Mouse (Mus musculus): Measurements from ENCODE around the gene Kif11. TPM values are rescaled to one million over a fixed set of nuclear protein-coding genes. Genes with fewer than 3 reads are reported as not detected.

Kif11 gene
- polyA plus RNA-seq, 1 experiment from 2014 or later, result 73.5 TPM

DNA sequence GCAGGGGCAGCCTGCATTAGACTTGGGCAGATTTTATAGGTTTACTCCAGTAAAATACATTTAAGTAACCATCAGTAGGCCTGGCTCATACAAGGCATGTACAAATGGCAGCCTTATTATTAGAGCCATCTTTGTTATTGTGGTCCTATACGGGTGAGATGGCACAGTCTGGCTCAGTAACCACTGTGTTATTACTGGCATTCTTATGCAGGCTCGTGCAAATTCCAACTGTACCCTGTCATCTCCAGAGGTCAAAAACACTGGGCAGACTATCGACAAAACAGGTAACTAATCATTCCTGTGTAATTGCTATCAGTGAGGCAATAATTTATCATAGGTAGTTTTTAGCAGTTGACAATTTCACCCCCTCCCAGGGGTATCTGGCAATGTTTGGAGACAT is 29.9 kb upstream of the Kif11 start:
- Histone ChIP-seq H3K27ac (ENCODE audit: low read depth, low read length) (no peak overlapping the region), H3K36me3 (ENCODE audit: control insufficient read depth, insufficient read depth, low read length) (no peaks in the 10 kb centered on the region), H3K27me3 (ENCODE audit: control insufficient read depth, insufficient read depth, low read length) (no peaks in the 10 kb centered on the region), H3K4me1 (replicated peaks; ENCODE audit: control insufficient read depth, insufficient read depth, low read length) (no peaks in the 10 kb centered on the region), H3K4me3 (ENCODE audit: low read depth, low read length) (no peak overlapping the region), H3K9ac (ENCODE audit: low read depth, low read length) (no peak overlapping the region), H3K4me2 (replicated peaks; ENCODE audit: low read depth, low read length) (no peak overlapping the region), H3K9me3 (ENCODE audit: control insufficient read depth, low read length) (no peaks in the 10 kb centered on the region)
- ATAC-seq (ENCODE audit: low FRiP score), result no peak
- WGBS, result 86% methylated on average over 3 of the region's 3 CpGs
- no peak for DNase-seq (ENCODE audit: low spot score)

DNA sequence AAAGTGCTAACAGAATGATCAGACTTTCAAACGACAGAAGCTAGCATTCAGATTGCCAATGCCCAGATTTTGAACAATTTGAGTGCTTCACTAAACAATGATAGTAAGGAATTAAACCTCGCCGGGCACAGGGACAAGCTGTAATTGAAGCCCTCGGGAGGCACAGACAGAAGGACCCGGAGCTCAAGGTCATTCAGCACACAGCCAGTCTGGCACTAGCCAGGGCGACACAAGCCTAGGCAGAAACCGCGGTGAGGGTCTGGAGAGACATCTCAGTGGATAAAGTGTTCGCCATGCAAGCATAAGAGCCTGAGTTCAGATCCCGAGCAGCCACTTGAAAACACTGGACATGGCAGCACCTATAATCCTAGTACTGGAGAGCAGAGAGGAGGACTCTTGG is 27.9 kb upstream of the Kif11 start:
- no peak overlapping the region for H3K4me2 ChIP-seq (replicated peaks; ENCODE audit: low read depth, low read length)
- 92% methylated on average over 10 of the region's 10 CpGs for whole genome bisulfite sequencing
- no peaks in the 10 kb centered on the region for H3K4me1 ChIP-seq (replicated peaks; ENCODE audit: control insufficient read depth, insufficient read depth, low read length)
- H3K9me3 ChIP-seq (ENCODE audit: control insufficient read depth, low read length), result no peaks in the 10 kb centered on the region
- ATAC-seq (ENCODE audit: low FRiP score) (no peak), DNase-seq (ENCODE audit: low spot score) (no peak)
- H3K4me3 ChIP-seq (ENCODE audit: low read depth, low read length), result no peak overlapping the region
- no peaks in the 10 kb centered on the region for H3K36me3 ChIP-seq (ENCODE audit: control insufficient read depth, insufficient read depth, low read length)
- H3K9ac ChIP-seq (ENCODE audit: low read depth, low read length), result no peak overlapping the region
- H3K27me3 ChIP-seq (ENCODE audit: control insufficient read depth, insufficient read depth, low read length), result no peaks in the 10 kb centered on the region
- H3K27ac ChIP-seq (ENCODE audit: low read depth, low read length), result no peak overlapping the region

DNA sequence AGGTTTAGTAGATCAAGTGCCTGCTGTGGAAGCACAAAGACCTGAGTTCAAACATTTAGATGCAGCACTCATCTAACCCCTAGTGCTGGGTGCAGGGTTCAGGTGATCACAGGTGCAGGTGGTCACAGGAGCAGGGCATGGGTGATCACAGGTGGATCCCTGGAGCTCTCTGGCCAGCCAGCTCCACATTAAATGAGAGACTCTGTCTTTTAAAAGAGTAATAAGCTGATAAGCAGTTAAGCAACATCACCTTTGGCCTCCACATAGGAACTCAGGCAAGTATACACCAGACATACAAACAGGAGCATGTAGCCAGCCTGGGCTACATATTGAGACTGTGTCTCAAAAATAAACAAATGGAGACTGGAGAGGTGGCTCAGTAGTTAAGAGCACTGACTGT is 27.3 kb upstream of the Kif11 start:
- H3K4me3 ChIP-seq (ENCODE audit: low read depth, low read length), result no peak overlapping the region
- H3K27me3 ChIP-seq (ENCODE audit: control insufficient read depth, insufficient read depth, low read length), result no peaks in the 10 kb centered on the region
- H3K4me2 ChIP-seq (replicated peaks; ENCODE audit: low read depth, low read length), result no peak overlapping the region
- H3K9ac ChIP-seq (ENCODE audit: low read depth, low read length), result no peak overlapping the region
- no peaks in the 10 kb centered on the region for H3K4me1 ChIP-seq (replicated peaks; ENCODE audit: control insufficient read depth, insufficient read depth, low read length)
- no peaks in the 10 kb centered on the region for H3K36me3 ChIP-seq (ENCODE audit: control insufficient read depth, insufficient read depth, low read length)
- ATAC-seq (ENCODE audit: low FRiP score), result no peak
- H3K27ac ChIP-seq (ENCODE audit: low read depth, low read length), result no peak overlapping the region
- no peaks in the 10 kb centered on the region for H3K9me3 ChIP-seq (ENCODE audit: control insufficient read depth, low read length)
- no peak for DNase-seq (ENCODE audit: low spot score)

DNA sequence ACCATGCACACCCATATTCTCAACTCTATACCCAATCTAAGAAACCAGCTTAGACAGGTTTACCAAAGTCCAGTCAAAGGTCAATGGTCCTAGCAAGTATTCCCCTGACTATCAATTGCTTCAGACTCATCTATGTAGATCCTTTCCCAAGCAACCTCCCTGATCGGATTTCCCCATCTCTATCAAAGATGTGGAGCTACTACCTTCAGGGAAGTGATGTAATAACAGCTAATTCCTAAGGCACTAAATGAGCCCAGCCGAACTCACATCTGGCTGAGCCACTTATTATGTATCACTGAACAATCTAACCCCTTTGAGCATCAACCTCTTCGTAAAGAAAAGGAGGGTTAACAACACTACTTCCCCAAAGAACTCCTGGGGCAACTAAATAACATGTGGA is 23.4 kb upstream of the Kif11 start:
- DNase-seq (ENCODE audit: low spot score), result no peak

DNA sequence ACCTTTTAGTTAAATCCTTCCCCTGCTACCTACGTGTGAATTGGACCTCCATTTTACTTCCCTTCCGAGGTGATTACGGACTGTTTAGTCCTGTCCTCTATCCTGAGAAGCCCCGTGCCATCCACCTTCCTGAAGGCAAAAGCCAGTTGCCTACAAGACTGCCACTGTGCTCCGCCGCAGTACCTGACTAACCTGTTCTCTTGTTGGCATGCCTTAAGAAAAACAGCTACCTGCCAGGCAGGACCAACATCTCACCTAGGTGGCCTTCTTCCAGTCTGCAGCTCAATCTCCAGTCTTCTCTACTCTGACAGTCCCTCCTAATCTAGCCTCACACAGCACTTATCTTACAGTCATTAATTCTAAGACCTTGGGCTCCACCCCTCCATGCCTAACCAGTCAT is 22.9 kb upstream of the Kif11 start:
- Histone ChIP-seq H3K27me3 (ENCODE audit: control insufficient read depth, insufficient read depth, low read length) (no peaks in the 10 kb centered on the region), H3K4me3 (ENCODE audit: low read depth, low read length) (no peak overlapping the region), H3K9ac (ENCODE audit: low read depth, low read length) (no peak overlapping the region), H3K36me3 (ENCODE audit: control insufficient read depth, insufficient read depth, low read length) (no peaks in the 10 kb centered on the region), H3K9me3 (ENCODE audit: control insufficient read depth, low read length) (no peaks in the 10 kb centered on the region), H3K27ac (ENCODE audit: low read depth, low read length) (no peak overlapping the region), H3K4me2 (replicated peaks; ENCODE audit: low read depth, low read length) (no peak overlapping the region), H3K4me1 (replicated peaks; ENCODE audit: control insufficient read depth, insufficient read depth, low read length) (no peaks in the 10 kb centered on the region)
- no peak for DNase-seq (ENCODE audit: low spot score)
- no peak for ATAC-seq (ENCODE audit: low FRiP score)
- 94% methylated on average over 6 of the region's 6 CpGs for WGBS

More for the DNA sequence above, 23.4 kb upstream of the Kif11 start:
- Histone ChIP-seq H3K27ac (ENCODE audit: low read depth, low read length) (no peak overlapping the region), H3K9ac (ENCODE audit: low read depth, low read length) (no peak overlapping the region), H3K4me3 (ENCODE audit: low read depth, low read length) (no peak overlapping the region), H3K27me3 (ENCODE audit: control insufficient read depth, insufficient read depth, low read length) (no peaks in the 10 kb centered on the region), H3K36me3 (ENCODE audit: control insufficient read depth, insufficient read depth, low read length) (no peaks in the 10 kb centered on the region), H3K4me2 (replicated peaks; ENCODE audit: low read depth, low read length) (no peak overlapping the region), H3K9me3 (ENCODE audit: control insufficient read depth, low read length) (no peaks in the 10 kb centered on the region), H3K4me1 (replicated peaks; ENCODE audit: control insufficient read depth, insufficient read depth, low read length) (no peaks in the 10 kb centered on the region)
- WGBS, result 93% methylated on average over 3 of the region's 3 CpGs
- ATAC-seq (ENCODE audit: low FRiP score), result no peak

DNA sequence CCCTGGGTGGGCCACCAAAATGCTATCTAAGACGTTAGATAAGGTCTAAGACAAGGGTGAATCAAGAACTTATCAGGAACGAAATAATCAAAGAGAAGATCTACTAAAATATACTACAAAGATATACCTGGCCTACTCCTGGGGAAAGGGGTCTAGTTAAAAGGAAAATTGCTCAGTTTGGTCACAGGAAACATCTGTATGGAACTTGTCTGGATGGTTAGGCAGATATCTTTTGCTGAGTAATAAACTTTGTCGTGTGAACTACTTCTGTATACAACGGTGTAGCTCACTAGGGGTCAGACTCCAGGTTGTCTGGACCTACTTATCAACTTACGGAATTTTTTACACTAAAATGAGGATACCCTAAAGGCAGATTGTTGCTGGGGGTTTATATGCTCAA is 16.2 kb upstream of the Kif11 start:
- 81% methylated on average over 5 of the region's 5 CpGs for WGBS
- DNase-seq (ENCODE audit: low spot score) (no peak), ATAC-seq (ENCODE audit: low FRiP score) (no peak)
- Histone ChIP-seq H3K27ac (ENCODE audit: low read depth, low read length) (no peak overlapping the region), H3K4me1 (replicated peaks; ENCODE audit: control insufficient read depth, insufficient read depth, low read length) (no peaks in the 10 kb centered on the region), H3K27me3 (ENCODE audit: control insufficient read depth, insufficient read depth, low read length) (no peaks in the 10 kb centered on the region), H3K9ac (ENCODE audit: low read depth, low read length) (no peak overlapping the region), H3K4me2 (replicated peaks; ENCODE audit: low read depth, low read length) (no peak overlapping the region), H3K9me3 (ENCODE audit: control insufficient read depth, low read length) (no peaks in the 10 kb centered on the region), H3K36me3 (ENCODE audit: control insufficient read depth, insufficient read depth, low read length) (no peaks in the 10 kb centered on the region), H3K4me3 (ENCODE audit: low read depth, low read length) (no peak overlapping the region)

DNA sequence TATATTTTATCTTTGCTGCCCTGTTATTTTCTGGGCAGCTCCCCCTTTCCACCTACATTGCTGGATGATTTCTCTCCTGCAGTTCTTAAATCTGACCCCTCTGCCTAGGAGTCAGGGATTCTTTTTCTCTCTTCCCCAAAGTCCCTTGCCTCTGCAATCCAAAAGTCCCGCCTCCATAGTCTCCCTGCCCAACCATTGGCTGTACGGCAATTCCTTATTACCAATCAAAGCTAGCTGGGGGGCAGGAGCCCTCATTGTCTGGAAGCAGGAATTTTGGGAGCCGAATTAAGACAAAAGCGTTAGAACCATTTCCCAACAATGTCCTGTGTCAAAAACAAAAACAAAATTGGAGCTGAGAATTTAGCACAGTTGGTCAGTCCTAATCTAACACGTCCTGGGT is 13.7 kb upstream of the Kif11 start:
- H3K27ac ChIP-seq (ENCODE audit: low read depth, low read length), result no peak overlapping the region
- no peak overlapping the region for H3K4me2 ChIP-seq (replicated peaks; ENCODE audit: low read depth, low read length)
- DNase-seq (ENCODE audit: low spot score) (peak; percentile 14), ATAC-seq (ENCODE audit: low FRiP score) (no peak)
- H3K9me3 ChIP-seq (ENCODE audit: control insufficient read depth, low read length), result no peaks in the 10 kb centered on the region
- WGBS, result 36% methylated on average over 5 of the region's 5 CpGs
- H3K4me3 ChIP-seq (ENCODE audit: low read depth, low read length), result no peak overlapping the region
- H3K27me3 ChIP-seq (ENCODE audit: control insufficient read depth, insufficient read depth, low read length), result no peaks in the 10 kb centered on the region
- no peak overlapping the region for H3K9ac ChIP-seq (ENCODE audit: low read depth, low read length)
- no peaks in the 10 kb centered on the region for H3K4me1 ChIP-seq (replicated peaks; ENCODE audit: control insufficient read depth, insufficient read depth, low read length)
- no peaks in the 10 kb centered on the region for H3K36me3 ChIP-seq (ENCODE audit: control insufficient read depth, insufficient read depth, low read length)

DNA sequence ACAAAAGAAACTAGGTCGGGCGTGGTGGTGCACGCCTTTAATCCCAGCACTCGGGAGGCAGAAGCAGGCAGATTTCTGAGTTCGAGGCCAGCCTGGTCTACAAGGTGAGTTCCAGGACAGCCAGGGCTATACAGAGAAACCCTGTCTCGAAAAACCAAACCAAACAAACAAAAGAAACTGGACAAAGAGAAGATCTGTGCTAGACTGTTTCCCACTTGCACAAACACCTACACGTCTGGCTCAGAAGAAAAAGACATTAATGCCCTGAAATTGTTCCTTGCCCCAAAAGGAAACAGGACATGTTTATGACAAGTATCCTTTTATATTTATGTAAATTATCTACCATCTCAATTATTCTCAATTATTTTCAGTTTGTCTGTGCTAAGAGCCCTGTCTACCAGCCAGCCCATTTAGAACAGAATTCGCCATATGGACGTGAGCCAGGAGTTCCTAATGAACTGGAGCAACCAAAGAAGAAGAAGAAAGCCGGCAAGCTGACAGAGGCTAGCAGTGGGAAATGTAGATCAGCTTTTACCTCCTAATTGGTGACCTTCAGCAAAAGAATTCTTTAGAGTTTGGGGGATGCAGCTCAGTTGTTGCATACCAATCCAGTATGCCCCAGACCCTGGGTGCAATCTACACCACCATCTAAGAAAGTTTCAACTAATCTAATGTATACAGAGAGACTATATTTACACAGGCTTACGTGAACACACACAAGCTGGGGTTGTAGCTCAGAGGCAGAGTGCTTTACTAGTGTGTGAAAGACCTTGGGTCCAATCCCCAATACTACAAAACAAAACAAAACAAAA is 12.9 kb upstream of the Kif11 start:
- H3K4me1 ChIP-seq (replicated peaks; ENCODE audit: control insufficient read depth, insufficient read depth, low read length), result no peaks in the 10 kb centered on the region
- no peak overlapping the region for H3K9ac ChIP-seq (ENCODE audit: low read depth, low read length)
- ATAC-seq (ENCODE audit: low FRiP score), result no peak
- H3K4me3 ChIP-seq (ENCODE audit: low read depth, low read length), result no peak overlapping the region
- 91% methylated on average over 11 of the region's 11 CpGs for WGBS
- H3K4me2 ChIP-seq (replicated peaks; ENCODE audit: low read depth, low read length), result no peak overlapping the region
- no peaks in the 10 kb centered on the region for H3K27me3 ChIP-seq (ENCODE audit: control insufficient read depth, insufficient read depth, low read length)
- no peaks in the 10 kb centered on the region for H3K9me3 ChIP-seq (ENCODE audit: control insufficient read depth, low read length)
- no peak overlapping the region for H3K27ac ChIP-seq (ENCODE audit: low read depth, low read length)
- DNase-seq (ENCODE audit: low spot score), result no peak
- no peaks in the 10 kb centered on the region for H3K36me3 ChIP-seq (ENCODE audit: control insufficient read depth, insufficient read depth, low read length)

DNA sequence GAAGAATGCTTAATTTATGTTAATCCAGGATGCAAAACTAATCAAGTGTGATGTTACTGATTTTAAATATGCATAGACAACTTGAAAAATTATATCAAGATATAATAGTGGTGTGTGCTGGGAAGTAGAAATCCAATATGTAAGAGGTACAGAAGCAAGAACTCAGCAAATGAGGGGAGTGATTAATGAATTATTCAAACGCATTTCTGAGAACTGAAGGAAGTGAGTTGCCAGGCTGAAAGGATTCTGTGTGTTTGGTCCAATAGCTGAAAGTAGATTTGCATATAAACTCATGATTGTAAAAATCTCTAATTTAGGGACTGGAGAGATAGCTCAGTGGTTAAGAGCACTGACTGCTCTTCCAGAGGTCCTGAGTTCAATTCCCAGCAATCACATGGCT is 7.2 kb upstream of the Kif11 start:
- Histone ChIP-seq H3K4me1 (replicated peaks; ENCODE audit: control insufficient read depth, insufficient read depth, low read length) (no peaks in the 10 kb centered on the region), H3K4me2 (replicated peaks; ENCODE audit: low read depth, low read length) (no peak overlapping the region), H3K36me3 (ENCODE audit: control insufficient read depth, insufficient read depth, low read length) (no peaks in the 10 kb centered on the region), H3K9me3 (ENCODE audit: control insufficient read depth, low read length) (no peaks in the 10 kb centered on the region), H3K9ac (ENCODE audit: low read depth, low read length) (no peak overlapping the region), H3K4me3 (ENCODE audit: low read depth, low read length) (no peak overlapping the region), H3K27ac (ENCODE audit: low read depth, low read length) (no peak overlapping the region), H3K27me3 (ENCODE audit: control insufficient read depth, insufficient read depth, low read length) (no peaks in the 10 kb centered on the region)
- ATAC-seq (ENCODE audit: low FRiP score) (no peak), DNase-seq (ENCODE audit: low spot score) (no peak)
- WGBS, result 78% methylated on average over 1 of the region's 1 CpGs
